Mouse (Mus musculus) myocyte (in vitro differentiated cells): ENCODE data around the gene Nsun2. TPM values are rescaled to one million over a fixed set of nuclear protein-coding genes. Genes with fewer than 3 reads are reported as not detected.

Experiments used
- H3K27me3 ChIP-seq: one replicate; pipeline ENCODE4 v1.6.1; 2011; ENCODE audit not compliant: control insufficient read depth, insufficient read depth, insufficient read length
- H3K36me3 ChIP-seq: one replicate; pipeline ENCODE4 v1.6.1; 2011; ENCODE audit not compliant: control insufficient read depth, insufficient read depth
- H3K4me2 ChIP-seq: one replicate; pipeline ENCODE4 v1.6.1; 2011; ENCODE audit warnings: low read depth, control low read depth
- H3K4me3 ChIP-seq: one replicate; pipeline ENCODE4 v1.5.1; 2011; ENCODE audit warnings: mild to moderate bottlenecking, control low read depth, moderate library complexity
- H3K79me2 ChIP-seq: one replicate; pipeline ENCODE4 v1.6.1; 2011; ENCODE audit not compliant: control insufficient read depth, insufficient read depth
- H3ac ChIP-seq: one replicate; pipeline ENCODE4 v1.6.1; 2011; ENCODE audit not compliant: control insufficient read depth, insufficient read length
- CEBPB ChIP-seq: IDR thresholded peaks from 2 replicates; pipeline ENCODE4 v1.6.1; 2011; ENCODE audit warnings: mild to moderate bottlenecking, moderate library complexity; ENCODE audit not compliant: poor library complexity, insufficient read depth, severe bottlenecking
- E2F4 ChIP-seq: IDR thresholded peaks from one replicate; pipeline ENCODE4 v1.6.1; 2011; ENCODE audit warnings: mild to moderate bottlenecking, control low read depth, moderate library complexity; ENCODE audit not compliant: insufficient read depth
- MAX ChIP-seq: IDR thresholded peaks from one replicate; pipeline ENCODE4 v1.6.1; 2011; ENCODE audit warnings: low read depth, mild to moderate bottlenecking, control low read depth
- MYOD1 ChIP-seq, 3 experiments: IDR thresholded peaks; one replicate each; pipeline ENCODE4 v1.6.1; 2011; ENCODE audit warnings: control low read depth in 2 of 3, low read depth in 2 of 3, mild to moderate bottlenecking in 2 of 3, moderate library complexity in 1 of 3; ENCODE audit not compliant: insufficient read length in 2 of 3, control insufficient read depth in 1 of 3
- MYOG ChIP-seq, 3 experiments: IDR thresholded peaks; one replicate each; pipeline ENCODE4 v1.6.1; 2011; ENCODE audit warnings: control low read depth in 2 of 3, low read depth in 2 of 3, mild to moderate bottlenecking in 2 of 3; ENCODE audit not compliant: insufficient read length in 2 of 3, control insufficient read depth in 1 of 3, insufficient read depth in 1 of 3
- POLR2A ChIP-seq: IDR thresholded peaks from one replicate; pipeline ENCODE4 v1.6.1; 2011; ENCODE audit warnings: low read depth, mild to moderate bottlenecking, control low read depth, moderate library complexity; ENCODE audit not compliant: insufficient read length
- POLR2AphosphoS2 ChIP-seq: IDR thresholded peaks from one replicate; pipeline ENCODE4 v1.6.1; 2011; ENCODE audit warnings: low read depth, control low read depth; ENCODE audit not compliant: insufficient read length
- REST ChIP-seq: IDR thresholded peaks from one replicate; pipeline ENCODE4 v1.6.1; 2011; ENCODE audit warnings: mild to moderate bottlenecking, control low read depth, moderate library complexity; ENCODE audit not compliant: insufficient read depth, insufficient read length
- SRF ChIP-seq: IDR thresholded peaks from one replicate; pipeline ENCODE4 v1.6.1; 2011; ENCODE audit warnings: low read depth; ENCODE audit not compliant: control insufficient read depth, insufficient read length
- TCF12 ChIP-seq: IDR thresholded peaks from one replicate; pipeline ENCODE4 v1.6.1; 2011; ENCODE audit warnings: mild to moderate bottlenecking, control low read depth; ENCODE audit not compliant: poor library complexity, insufficient read depth, severe bottlenecking
- TCF3 ChIP-seq: IDR thresholded peaks from one replicate; pipeline ENCODE4 v1.6.1; 2011; ENCODE audit warnings: low read depth, control low read depth; ENCODE audit not compliant: insufficient read length
- USF1 ChIP-seq: IDR thresholded peaks from one replicate; pipeline ENCODE4 v1.6.1; 2011; ENCODE audit warnings: low read depth, mild to moderate bottlenecking, control low read depth, moderate library complexity
- polyA plus RNA-seq: library from polyadenylated mRNA; unstranded; fragments of >200 nt; fragmentation: generic; extraction: Trizol; gene quantifications from one replicate; pipeline ENCODE4 v1.2.1, GENCODE M21; 2012; ENCODE audit warnings: missing spikeins

Nsun2 gene
- polyA plus RNA-seq, 1 experiment: 60.4 TPM

DNA sequence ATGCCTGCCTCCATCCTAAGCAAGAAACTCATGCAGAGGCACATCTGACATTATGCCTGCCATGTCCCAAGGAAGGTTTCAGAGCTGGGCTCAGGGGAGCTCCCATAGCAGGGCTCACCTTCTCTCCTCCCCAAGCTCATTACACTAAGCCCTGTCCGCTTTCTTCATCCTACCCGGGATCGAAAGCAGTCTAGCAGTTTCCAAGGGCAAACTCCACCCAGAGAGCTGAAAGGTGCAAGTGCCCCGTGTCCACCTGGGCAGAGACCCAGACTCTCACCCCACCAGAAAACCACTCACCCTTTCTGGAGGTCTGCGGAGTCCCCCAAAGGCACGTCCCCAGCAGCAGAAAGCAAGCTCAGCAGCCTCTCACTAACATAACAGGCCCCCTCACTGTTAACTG is 2.6 kb upstream of the Nsun2 start:
- Histone ChIP-seq H3K27me3 (no peaks in the 10 kb centered on the region), H3K79me2 (peaks cover 74% of the 10 kb centered on the region), H3K4me2 (peak overlapping the region; percentile 92), H3ac (no peak overlapping the region), H3K4me3 (peak overlapping the region; percentile 58), H3K36me3 (no peaks in the 10 kb centered on the region)
- TF ChIP-seq MAX (no peak), USF1 (no peak), TCF3 (no peak), TCF12 (no peak), MYOD1 (IDR thresholded peaks at IDR 0.05; ENCODE audit: control insufficient read depth in 1 of 3, insufficient read length in 2 of 3, low read depth in 2 of 3) (no peak), E2F4 (no peak), SRF (no peak), CEBPB (no peak), MYOG (IDR thresholded peaks at IDR 0.05; ENCODE audit: control insufficient read depth in 1 of 3, insufficient read depth in 1 of 3, insufficient read length in 2 of 3, low read depth in 2 of 3) (no peak), POLR2A (no peak), POLR2AphosphoS2 (no peak), REST (no peak)

DNA sequence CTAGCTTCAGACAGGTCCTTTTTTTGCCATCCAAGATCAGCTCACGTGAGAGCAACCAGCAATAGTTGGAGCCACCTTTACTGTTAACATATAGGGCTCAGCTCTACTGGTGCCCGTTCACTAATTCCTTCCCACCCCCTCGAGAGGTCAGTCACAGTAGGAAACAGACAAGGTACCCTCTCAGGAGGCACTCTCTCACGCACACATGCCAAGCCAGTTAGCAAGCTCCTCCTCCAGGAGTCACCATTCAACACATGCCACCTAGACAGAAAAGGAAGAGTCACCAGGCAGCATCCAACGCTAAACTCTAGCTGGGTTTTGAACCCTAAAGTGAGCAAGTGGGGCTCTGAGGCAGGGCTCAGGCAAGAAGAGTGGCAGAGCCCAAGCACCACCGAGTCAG is 2.1 kb upstream of the Nsun2 start:
- H3K27me3 ChIP-seq: no peaks in the 10 kb centered on the region

DNA sequence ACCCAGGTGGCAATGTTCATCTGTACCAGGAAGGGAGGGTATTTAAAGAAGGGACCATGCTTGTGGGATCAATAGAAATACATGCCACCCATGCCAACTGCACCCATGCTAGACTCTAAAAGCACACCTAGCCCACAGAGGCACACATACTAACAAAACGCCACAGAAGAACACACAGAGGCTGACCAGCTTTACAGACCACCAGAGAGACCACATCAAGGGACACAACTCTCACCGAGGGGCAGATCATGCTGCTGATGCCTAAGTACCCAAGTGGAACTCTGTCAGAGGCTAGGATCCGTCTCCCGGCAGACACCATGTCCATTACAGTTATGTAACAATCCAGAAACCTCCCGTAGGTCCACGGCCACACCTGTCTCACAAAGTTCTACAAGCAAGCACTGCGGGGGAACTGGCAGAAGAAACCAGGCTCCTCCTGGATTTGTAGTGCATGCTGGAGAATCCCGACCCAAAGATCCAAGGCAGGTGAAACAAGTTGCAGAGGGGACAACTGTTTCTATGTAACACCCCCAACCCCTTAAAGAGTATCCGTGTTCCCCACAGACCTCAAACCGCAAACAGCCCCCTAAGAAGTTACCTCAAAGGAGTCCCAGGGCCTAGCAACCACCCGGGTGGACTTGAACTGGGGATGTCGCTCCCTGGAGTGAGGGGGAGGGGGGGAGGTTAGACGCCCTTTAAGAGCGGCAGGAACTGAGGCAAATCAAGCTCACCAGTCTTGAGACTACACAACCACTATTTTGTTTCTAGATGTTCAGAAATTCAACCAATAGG is 1.2 kb upstream of the Nsun2 start:
- H3K36me3 ChIP-seq: no peaks in the 10 kb centered on the region
- TF ChIP-seq MYOG (IDR thresholded peaks at IDR 0.05; ENCODE audit: control insufficient read depth in 1 of 3, insufficient read depth in 1 of 3, insufficient read length in 2 of 3, low read depth in 2 of 3): no peak
- TF ChIP-seq REST: no peak
- no peak for TF ChIP-seq MYOD1 (IDR thresholded peaks at IDR 0.05; ENCODE audit: control insufficient read depth in 1 of 3, insufficient read length in 2 of 3, low read depth in 2 of 3)
- no peak for TF ChIP-seq SRF
- TF ChIP-seq TCF3: no peak
- no peak for TF ChIP-seq USF1
- TF ChIP-seq CEBPB: no peak
- TF ChIP-seq POLR2A: no peak
- H3K4me2 ChIP-seq: peak overlapping the region; percentile 92
- H3K79me2 ChIP-seq: peaks cover 60% of the 10 kb centered on the region
- H3ac ChIP-seq: no peak overlapping the region
- H3K4me3 ChIP-seq: peak overlapping the region; percentile 58
- H3K27me3 ChIP-seq: no peaks in the 10 kb centered on the region

More for the DNA sequence above, 2.1 kb upstream of the Nsun2 start:
- Histone ChIP-seq H3K79me2 (peaks cover 69% of the 10 kb centered on the region), H3K4me2 (peak overlapping the region; percentile 92), H3ac (no peak overlapping the region), H3K4me3 (peak overlapping the region; percentile 58), H3K36me3 (no peaks in the 10 kb centered on the region)
- TF ChIP-seq REST: no peak

DNA sequence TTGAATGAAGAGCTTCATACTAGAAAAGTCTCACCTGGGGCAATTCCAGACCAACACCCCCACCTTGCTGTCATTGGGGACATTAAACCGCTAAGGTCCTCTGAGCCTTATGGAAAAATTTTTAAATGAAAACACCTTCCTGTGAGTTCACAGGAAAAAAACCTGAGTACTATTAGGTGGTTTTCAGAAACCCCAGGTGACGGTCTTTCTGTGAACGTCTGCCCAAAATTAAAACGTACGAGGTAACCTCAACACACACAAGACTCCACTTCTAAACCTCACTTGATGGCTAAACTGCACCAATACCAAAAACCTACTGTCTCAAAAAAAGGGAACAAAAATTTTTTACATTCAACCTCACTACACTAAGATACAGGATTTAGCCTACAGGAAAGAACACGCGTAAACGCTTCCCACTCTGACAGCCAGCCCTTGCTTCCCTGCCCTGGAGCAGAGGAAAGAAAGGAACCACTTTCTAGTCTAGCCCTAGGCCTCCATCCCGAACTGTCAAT is 597 bp upstream of the Nsun2 start:
- Histone ChIP-seq H3K36me3 (no peaks in the 10 kb centered on the region), H3K79me2 (peaks cover 54% of the 10 kb centered on the region), H3K4me3 (peak overlapping the region; percentile 58), H3K27me3 (no peaks in the 10 kb centered on the region), H3ac (peak overlapping the region; percentile 94), H3K4me2 (peak overlapping the region; percentile 92)
- TF ChIP-seq TCF12: no peak
- no peak for TF ChIP-seq MYOG (IDR thresholded peaks at IDR 0.05; ENCODE audit: control insufficient read depth in 1 of 3, insufficient read depth in 1 of 3, insufficient read length in 2 of 3, low read depth in 2 of 3)
- no peak for TF ChIP-seq E2F4
- no peak for TF ChIP-seq REST
- TF ChIP-seq MYOD1 (IDR thresholded peaks at IDR 0.05; ENCODE audit: control insufficient read depth in 1 of 3, insufficient read length in 2 of 3, low read depth in 2 of 3): no peak
- TF ChIP-seq USF1: no peak
- no peak for TF ChIP-seq POLR2AphosphoS2
- TF ChIP-seq SRF: no peak
- TF ChIP-seq POLR2A: no peak
- TF ChIP-seq MAX: no peak
- no peak for TF ChIP-seq CEBPB
- no peak for TF ChIP-seq TCF3

DNA sequence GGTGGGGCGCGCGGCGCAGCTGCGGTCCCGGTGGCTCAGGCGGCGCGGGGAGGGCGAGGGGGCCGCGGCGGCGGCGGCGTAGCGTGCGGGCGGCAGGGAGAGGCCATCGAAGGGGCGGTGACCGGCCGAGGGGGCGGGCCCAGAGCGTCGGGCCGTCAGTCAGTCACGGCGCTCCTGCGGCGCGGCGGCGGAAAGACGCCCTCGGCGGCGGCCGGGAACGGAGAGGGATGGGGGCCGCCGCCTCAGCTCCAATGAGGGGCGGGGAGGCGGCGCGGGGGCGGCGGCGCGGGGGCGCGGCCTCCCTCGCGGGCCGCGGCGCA is 748 bp downstream of the Nsun2 start, which contains the start of gene Tent4a:
Gene Tent4a (minus strand): TSS at position 284 of the 320 bp plus-strand sequence.
- H3K36me3 ChIP-seq: no peaks in the 10 kb centered on the region
- H3K4me2 ChIP-seq: peak within 1 kb of the TSS; percentile 92
- H3K4me3 ChIP-seq: peak within 1 kb of the TSS; percentile 58
- H3ac ChIP-seq: peak within 1 kb of the TSS; percentile 94
- no peaks in the 10 kb centered on the region for H3K27me3 ChIP-seq
- no peak for TF ChIP-seq POLR2AphosphoS2
- peak in 1 of 3 experiments; percentile 25 for TF ChIP-seq MYOD1 (IDR thresholded peaks at IDR 0.05; ENCODE audit: control insufficient read depth in 1 of 3, insufficient read length in 2 of 3, low read depth in 2 of 3)
- peaks cover 40% of the 10 kb centered on the region for H3K79me2 ChIP-seq
